Mouse (Mus musculus): ENCODE data around the gene Itpk1. TPM values are rescaled to one million over a fixed set of nuclear protein-coding genes. Genes with fewer than 3 reads are reported as not detected.
"Not testable (repeated sequence)": the region's sequence is repeated elsewhere in the genome, so short reads cannot be mapped to it uniquely, and the experiment has no call there.

The Itpk1 gene
- polyA plus RNA-seq, 3 experiments from 2014 or later: 13.4 to 31.0 (median 14.1) TPM

- peak; percentile 31 for ATAC-seq
These were observed 51.7 kb downstream of the Itpk1 start for GRCm38 (mm10) chr12:102653003-102653402.

GRCm38 (mm10) chr12:102652420-102652819 is 52.3 kb downstream of the Itpk1 start:
- ATAC-seq: peak; percentile 78

- peak; percentile 73 for ATAC-seq
These were observed 52.9 kb downstream of the Itpk1 start for GRCm38 (mm10) chr12:102651871-102652270.

GRCm38 (mm10) chr12:102651401-102651800 is 53.3 kb downstream of the Itpk1 start:
- no peak for ATAC-seq

GRCm38 (mm10) chr12:102650649-102651048 is 54.1 kb downstream of the Itpk1 start:
- ATAC-seq: no peak

- ATAC-seq: no peak
These were observed 56.7 kb downstream of the Itpk1 start for GRCm38 (mm10) chr12:102647839-102648564.

GRCm38 (mm10) chr12:102646586-102647260 is 58.0 kb downstream of the Itpk1 start:
- ATAC-seq: no peak

- ATAC-seq: no peak
These were observed 58.7 kb downstream of the Itpk1 start for GRCm38 (mm10) chr12:102645911-102646585.

- ATAC-seq: no peak
These were observed 61.4 kb downstream of the Itpk1 start for GRCm38 (mm10) chr12:102643316-102643715.

- ATAC-seq: no peak
These were observed 64.1 kb downstream of the Itpk1 start for GRCm38 (mm10) chr12:102640436-102641163.

- ATAC-seq: no peak
These were observed 65.9 kb downstream of the Itpk1 start for GRCm38 (mm10) chr12:102638878-102639277.

GRCm38 (mm10) chr12:102637235-102637634 is 67.5 kb downstream of the Itpk1 start:
- ATAC-seq: no peak

- ATAC-seq: no peak
These were observed 70.2 kb downstream of the Itpk1 start for GRCm38 (mm10) chr12:102634436-102635050.

- ATAC-seq: no peak
These were observed 71.6 kb downstream of the Itpk1 start for GRCm38 (mm10) chr12:102633083-102633501.

GRCm38 (mm10) chr12:102631690-102632089 is 73.0 kb downstream of the Itpk1 start:
- ATAC-seq: no peak

- ATAC-seq: not testable (repeated sequence)
These were observed 74.3 kb downstream of the Itpk1 start for GRCm38 (mm10) chr12:102630471-102630870.

GRCm38 (mm10) chr12:102628221-102628620 is 76.5 kb downstream of the Itpk1 start:
- ATAC-seq: peak; percentile 93

- peak; percentile 75 for ATAC-seq
These were observed 77.2 kb downstream of the Itpk1 start for GRCm38 (mm10) chr12:102627545-102627944.

- no peak for ATAC-seq
These were observed 77.9 kb downstream of the Itpk1 start for GRCm38 (mm10) chr12:102626841-102627240.

GRCm38 (mm10) chr12:102625717-102626116 is 79.0 kb downstream of the Itpk1 start:
- ATAC-seq: no peak

GRCm38 (mm10) chr12:102625118-102625517 is 79.6 kb downstream of the Itpk1 start:
- no peak for ATAC-seq

GRCm38 (mm10) chr12:102623827-102624226 is 80.9 kb downstream of the Itpk1 start:
- ATAC-seq: no peak
